Mouse (Mus musculus): ENCODE results near the gene Camta1.
"Not testable (repeated sequence)": the region's sequence is repeated elsewhere in the genome, so short reads cannot be mapped to it uniquely, and the experiment has no call there.

Camta1 gene

GRCm38 (mm10) chr4:151073108-151073744, 788.5 kb downstream of the Camta1 start:
- peak; percentile 55 for DNase-seq (ENCODE audit: inconsistent ontology term)

- no peak for DNase-seq (ENCODE audit: inconsistent ontology term)
Observed at GRCm38 (mm10) chr4:151070962-151071361, 790.7 kb downstream of the Camta1 start.

GRCm38 (mm10) chr4:151068751-151069150, 792.9 kb downstream of the Camta1 start:
- DNase-seq (ENCODE audit: inconsistent ontology term): no peak

GRCm38 (mm10) chr4:151059566-151059965, 802.1 kb downstream of the Camta1 start:
- no peak for DNase-seq (ENCODE audit: inconsistent ontology term)

- no peak for DNase-seq (ENCODE audit: inconsistent ontology term)
Observed at GRCm38 (mm10) chr4:151058634-151059033, 803.0 kb downstream of the Camta1 start.

- DNase-seq (ENCODE audit: inconsistent ontology term): peak; percentile 99
Observed at GRCm38 (mm10) chr4:151057347-151058321, 804.0 kb downstream of the Camta1 start, which contains the start of gene Vamp3. Gene Vamp3 (minus strand): TSS chr4:151057963.

GRCm38 (mm10) chr4:151051162-151051561, 810.5 kb downstream of the Camta1 start:
- DNase-seq (ENCODE audit: inconsistent ontology term): no peak

- DNase-seq (ENCODE audit: inconsistent ontology term): no peak
Observed at GRCm38 (mm10) chr4:151046524-151046923, 815.2 kb downstream of the Camta1 start.

- no peak for DNase-seq (ENCODE audit: inconsistent ontology term)
Observed at GRCm38 (mm10) chr4:151044944-151045570, 816.6 kb downstream of the Camta1 start.

- DNase-seq (ENCODE audit: inconsistent ontology term): peak; percentile 98
Observed at GRCm38 (mm10) chr4:151044037-151044943, 817.4 kb downstream of the Camta1 start, which contains the start of gene Per3. Gene Per3 (minus strand): TSS chr4:151044665.

- DNase-seq (ENCODE audit: inconsistent ontology term): peak; percentile 30
Observed at GRCm38 (mm10) chr4:151043281-151043680, 818.4 kb downstream of the Camta1 start.

GRCm38 (mm10) chr4:151041506-151041905, 820.2 kb downstream of the Camta1 start:
- no peak for DNase-seq (ENCODE audit: inconsistent ontology term)

- DNase-seq (ENCODE audit: inconsistent ontology term): no peak
Observed at GRCm38 (mm10) chr4:151037800-151038199, 823.9 kb downstream of the Camta1 start.

GRCm38 (mm10) chr4:151036521-151036920, 825.2 kb downstream of the Camta1 start:
- no peak for DNase-seq (ENCODE audit: inconsistent ontology term)

- DNase-seq (ENCODE audit: inconsistent ontology term): no peak
Observed at GRCm38 (mm10) chr4:151027001-151027400, 834.7 kb downstream of the Camta1 start.

- no peak for DNase-seq (ENCODE audit: inconsistent ontology term)
Observed at GRCm38 (mm10) chr4:151024152-151024551, 837.5 kb downstream of the Camta1 start.

GRCm38 (mm10) chr4:151017356-151017755, 844.3 kb downstream of the Camta1 start:
- DNase-seq (ENCODE audit: inconsistent ontology term): not testable (repeated sequence)

GRCm38 (mm10) chr4:151015946-151016345, 845.7 kb downstream of the Camta1 start:
- no peak for DNase-seq (ENCODE audit: inconsistent ontology term)

- no peak for DNase-seq (ENCODE audit: inconsistent ontology term)
Observed at GRCm38 (mm10) chr4:151010316-151010715, 851.4 kb downstream of the Camta1 start.

GRCm38 (mm10) chr4:151006945-151007344, 854.7 kb downstream of the Camta1 start:
- peak; percentile 29 for DNase-seq (ENCODE audit: inconsistent ontology term)

Measured in Muller cell, postnatal 12 days (primary cell).